Mouse (Mus musculus) testis, adult 2 months (tissue): ENCODE data around the gene Fubp1.

ENCODE experiments used
- CTCF ChIP-seq: fragments of 200-500 bp; IDR thresholded peaks from 2 replicates; pipeline ENCODE4 v1.5.1; 2012; ENCODE audit warnings: low read depth, mild to moderate bottlenecking, inconsistent platforms, low read length, moderate library complexity; ENCODE audit not compliant: control insufficient read depth, insufficient read depth, insufficient replicate concordance
- POLR2A ChIP-seq: fragments of 200-500 bp; IDR thresholded peaks from 2 replicates; pipeline ENCODE4 v1.6.1; 2012; ENCODE audit warnings: low read depth, mild to moderate bottlenecking, inconsistent platforms, low read length, moderate library complexity; ENCODE audit not compliant: control insufficient read depth

- TF ChIP-seq CTCF (no peak), POLR2A (no peak)
These were observed 64.8 kb downstream of the Fubp1 start for GRCm38 (mm10) chr3:152275008-152275407.
